Mouse (Mus musculus) MEL (cell line): Measurements from ENCODE around the gene Clca3a1.

Source experiments
- CHD2 ChIP-seq: IDR thresholded peaks from 2 replicates; pipeline ENCODE4 v1.6.1; 2011; ENCODE audit warnings: low read length, improper control_type of control experiment
- CTCF ChIP-seq, 3 experiments: IDR thresholded peaks in 2 of 3; conservative IDR thresholded peaks in 1 of 3; 2 replicates each; pipeline ENCODE4 v1.5.1; 2011 to 2012; ENCODE audit warnings: low read length in 3 of 3, low read depth in 2 of 3, mild to moderate bottlenecking in 2 of 3, improper control_type of control experiment in 1 of 3, inconsistent platforms in 1 of 3, mixed read lengths in 1 of 3, moderate library complexity in 1 of 3; ENCODE audit not compliant: control insufficient read depth in 1 of 3, insufficient read depth in 1 of 3, poor library complexity in 1 of 3, severe bottlenecking in 1 of 3
- MAX ChIP-seq: IDR thresholded peaks from 2 replicates; pipeline ENCODE4 v1.6.1; 2011; ENCODE audit warnings: low read length, improper control_type of control experiment
- POLR2A ChIP-seq, 2 experiments: IDR thresholded peaks; 2 replicates each; pipeline ENCODE4 v1.6.1; 2011 to 2012; ENCODE audit warnings: low read length in 2 of 2, mild to moderate bottlenecking in 2 of 2, control low read depth in 1 of 2, improper control_type of control experiment in 1 of 2, low read depth in 1 of 2, moderate library complexity in 1 of 2; ENCODE audit not compliant: control insufficient read depth in 1 of 2, insufficient read depth in 1 of 2, poor library complexity in 1 of 2
- SMC3 ChIP-seq: IDR thresholded peaks from 2 replicates; pipeline ENCODE4 v1.6.1; 2011; ENCODE audit warnings: low read depth, low read length, improper control_type of control experiment
- TCF12 ChIP-seq: IDR thresholded peaks from 2 replicates; pipeline ENCODE4 v1.6.1; 2014; ENCODE audit warnings: low read depth, mild to moderate bottlenecking, inconsistent platforms, low read length, improper control_type of control experiment, moderate library complexity
- ZKSCAN1 ChIP-seq: IDR thresholded peaks from 2 replicates; pipeline ENCODE4 v1.6.1; 2012; ENCODE audit warnings: low read depth, mild to moderate bottlenecking, inconsistent platforms, low read length, improper control_type of control experiment, moderate library complexity

DNA sequence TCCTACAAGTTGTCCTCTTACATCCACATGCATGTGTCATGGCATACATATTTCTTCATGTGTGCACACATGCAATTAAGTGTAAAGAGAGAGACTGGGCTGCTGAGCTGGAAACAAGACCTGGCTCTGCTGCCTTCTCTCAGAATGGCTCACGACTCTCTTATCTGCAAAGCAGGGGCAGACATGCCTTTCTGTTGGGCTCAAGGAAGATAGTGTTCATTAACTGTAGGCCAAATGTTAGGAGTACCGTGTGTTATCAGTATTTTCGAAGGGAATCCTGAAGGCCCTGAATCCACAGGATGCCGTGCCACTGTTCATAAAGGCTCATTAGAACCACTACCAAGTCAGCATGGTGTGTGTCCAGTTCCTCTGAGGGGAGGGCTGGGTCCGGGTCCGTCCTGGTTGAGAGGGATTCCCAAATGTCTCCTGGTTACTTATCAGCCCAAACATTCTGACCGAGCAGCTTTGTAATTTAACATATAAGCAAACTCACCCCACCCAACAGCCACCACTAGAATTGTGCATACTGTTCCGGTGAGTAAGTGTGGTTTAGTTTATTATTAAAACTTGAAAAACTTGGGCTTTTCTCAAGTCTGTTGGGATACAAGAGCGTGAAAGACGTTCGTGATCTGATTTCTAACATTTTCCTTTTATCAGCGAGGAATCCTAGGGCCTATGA is 77.5 kb downstream of the Clca3a1 start:
- TF ChIP-seq SMC3 (no peak), CHD2 (no peak), CTCF (IDR thresholded peaks at IDR 0.05 in 2 of 3, conservative IDR thresholded peaks at IDR 0.05 in 1 of 3; ENCODE audit: control insufficient read depth in 1 of 3, insufficient read depth in 1 of 3, low read depth in 2 of 3, low read length in 3 of 3, poor library complexity in 1 of 3, severe bottlenecking in 1 of 3) (no peak), MAX (no peak), TCF12 (peak; percentile 60; the same call in 1 of the 2 replicates), POLR2A (IDR thresholded peaks at IDR 0.05; ENCODE audit: control insufficient read depth in 1 of 2, insufficient read depth in 1 of 2, low read depth in 1 of 2, low read length in 2 of 2, poor library complexity in 1 of 2) (no peak), ZKSCAN1 (no peak)
